Mouse (Mus musculus): ENCODE measurements at regions not wholly inside any gene's neighbourhood (a gene's known extent, or its start where the extent isn't known, plus 50 kb on each side); places are given as distances from the start of the nearest gene placed in this dataset.

DNA sequence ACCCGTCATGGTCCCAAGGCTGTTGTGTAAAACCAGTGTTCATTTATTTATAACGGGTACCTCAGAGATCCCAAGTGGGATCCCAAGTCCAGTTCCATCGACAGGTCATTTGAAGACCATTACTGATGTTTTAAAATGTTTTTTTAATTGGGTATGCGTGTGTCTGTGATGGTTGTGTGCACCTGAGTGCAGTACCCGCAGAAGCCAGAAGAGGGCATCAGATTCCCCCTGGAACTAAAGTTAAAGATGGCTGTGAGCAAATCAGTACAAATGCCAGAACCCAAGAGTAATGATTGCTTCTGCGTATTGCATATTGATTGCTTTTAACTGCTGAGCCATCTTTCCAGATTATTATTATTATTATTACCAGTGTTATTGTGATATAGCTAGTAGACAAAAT lies 169.7 kb upstream of the Srrm4 start:
- DNase-seq: no peak

DNA sequence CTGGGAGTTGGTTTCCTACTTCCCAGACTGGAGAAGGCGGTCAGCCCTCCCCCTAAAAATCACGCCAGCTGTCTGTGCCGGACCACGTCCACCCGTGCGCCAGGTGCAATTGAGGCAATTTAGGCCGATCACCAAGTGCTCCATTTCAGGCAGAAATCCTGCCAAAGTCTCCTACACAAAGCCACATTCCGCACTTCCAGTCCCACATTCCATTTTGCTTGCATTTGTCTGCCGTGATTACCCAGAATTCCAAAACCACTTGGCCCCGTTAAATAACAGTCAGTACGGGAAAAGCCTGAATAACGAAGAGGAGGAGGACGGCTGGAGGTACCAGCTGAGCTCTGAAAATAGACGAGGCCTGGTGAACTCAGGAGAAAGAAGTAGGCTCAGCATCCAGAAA lies 167.1 kb upstream of the Srrm4 start:
- DNase-seq: no peak

DNA sequence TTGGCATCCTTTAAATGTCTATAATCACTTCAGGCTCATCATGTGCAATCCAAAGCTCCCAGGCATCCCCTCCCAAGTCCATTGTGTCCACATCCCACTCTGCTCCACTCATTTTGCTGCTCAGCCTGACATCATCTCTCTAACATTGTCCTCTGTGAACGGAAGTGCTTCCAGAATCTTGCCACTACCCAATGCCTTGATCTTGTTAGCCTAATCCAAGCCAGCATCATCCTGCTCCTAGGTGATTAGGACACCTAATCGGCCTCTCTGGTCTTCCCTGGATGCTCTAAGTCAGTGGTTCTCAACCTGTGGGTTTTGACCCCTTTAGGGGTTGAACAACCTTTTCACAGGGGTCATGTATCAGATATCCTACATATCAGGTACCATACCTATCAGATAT lies 161.3 kb upstream of the Srrm4 start:
- DNase-seq: no peak

DNA sequence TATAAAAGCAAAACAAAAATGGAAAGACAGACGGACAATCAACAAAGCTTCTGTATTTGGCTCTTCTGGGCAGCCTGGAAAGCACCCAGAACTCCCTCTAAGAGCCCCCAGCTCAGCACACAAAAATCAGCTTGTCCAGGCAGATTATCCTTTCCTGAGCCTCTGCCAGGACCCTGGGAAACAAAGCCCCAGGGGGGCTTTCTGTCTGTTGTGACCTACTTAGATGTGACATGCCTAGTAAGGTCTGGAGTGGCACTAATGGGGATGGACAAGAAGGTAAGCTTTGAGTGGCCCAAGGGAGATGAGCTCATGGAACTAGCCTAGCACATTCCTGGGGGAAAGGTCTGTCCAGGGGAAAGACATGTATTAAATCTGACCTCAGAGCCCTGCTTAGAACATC lies 160.5 kb upstream of the Srrm4 start:
- no peak for DNase-seq

DNA sequence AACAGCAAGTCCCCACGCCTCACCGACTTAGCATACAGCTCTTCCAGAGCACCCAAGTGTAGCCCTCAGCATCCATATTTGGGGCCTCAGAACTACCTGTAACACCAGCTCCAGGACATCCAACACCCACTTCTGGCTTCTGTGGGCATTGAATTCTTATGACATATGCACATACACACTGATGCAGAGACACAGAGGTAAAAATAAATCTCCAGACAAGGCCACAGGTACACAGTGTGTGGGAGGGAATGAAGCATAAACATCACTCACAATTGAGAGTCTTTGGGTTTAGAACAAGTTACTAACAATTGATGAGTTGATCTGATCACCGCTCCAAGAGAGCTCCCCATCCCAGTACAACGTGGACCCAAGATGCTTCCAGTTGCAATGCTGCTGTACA lies 154.2 kb upstream of the Srrm4 start:
- DNase-seq: no peak

DNA sequence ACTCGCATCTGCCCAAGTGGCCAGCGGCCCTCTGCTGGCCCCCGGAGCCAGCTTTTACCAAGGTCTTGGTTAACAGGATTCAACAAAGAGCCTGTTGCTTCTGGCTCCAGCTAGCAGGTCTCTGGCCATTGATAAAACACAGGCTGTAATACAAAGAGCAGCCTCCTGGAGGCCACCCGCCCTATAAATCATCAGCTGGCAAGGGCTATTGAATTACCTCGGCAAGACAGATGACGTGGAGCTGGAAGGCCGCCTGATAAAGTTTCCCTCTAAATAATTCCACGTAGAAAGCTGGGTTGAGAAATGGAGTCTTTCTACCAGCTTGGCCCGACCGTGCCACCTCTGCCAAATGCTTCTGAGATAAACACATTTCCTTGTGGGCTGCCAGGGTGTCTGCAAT lies 152.8 kb upstream of the Srrm4 start:
- DNase-seq: no peak

DNA sequence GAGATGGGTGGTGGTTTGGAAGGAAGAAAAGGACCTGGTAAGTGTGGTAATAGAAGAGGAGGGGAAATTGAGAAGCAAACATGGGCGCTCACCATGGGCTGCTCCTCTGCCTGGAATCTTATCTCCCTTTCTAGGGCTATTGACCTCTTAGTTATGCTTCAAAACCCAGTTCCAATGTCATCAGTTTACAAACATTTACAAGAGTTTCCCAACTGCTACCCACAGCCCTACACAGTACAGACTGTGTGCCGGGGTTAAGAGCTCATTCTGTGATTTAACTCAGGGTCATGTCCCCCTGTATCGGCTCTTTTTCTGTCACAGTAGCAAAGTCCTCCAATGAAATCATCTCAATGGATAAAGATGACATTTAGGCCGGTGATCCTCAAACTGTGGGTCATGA lies 144.0 kb upstream of the Srrm4 start:
- no peak for DNase-seq

DNA sequence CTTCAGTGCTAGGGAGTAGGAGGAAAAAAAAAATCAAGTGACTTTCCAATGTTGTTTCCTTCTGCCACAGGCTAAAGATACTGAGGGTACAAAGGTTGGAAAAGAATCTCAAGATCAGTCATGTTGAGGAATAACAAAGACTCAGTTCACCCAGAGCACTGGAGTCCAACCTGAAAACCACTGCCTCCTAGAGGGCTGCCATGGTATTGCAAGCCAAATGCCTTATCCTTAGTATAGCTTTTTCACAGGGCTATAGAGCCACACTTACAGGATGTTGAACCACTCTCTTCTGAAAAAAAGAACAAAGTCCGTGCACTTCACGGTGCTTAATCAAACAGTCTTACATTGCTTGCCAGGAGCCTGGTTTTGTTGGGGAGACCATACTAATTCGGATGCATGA lies 139.9 kb upstream of the Srrm4 start:
- no peak for DNase-seq

DNA sequence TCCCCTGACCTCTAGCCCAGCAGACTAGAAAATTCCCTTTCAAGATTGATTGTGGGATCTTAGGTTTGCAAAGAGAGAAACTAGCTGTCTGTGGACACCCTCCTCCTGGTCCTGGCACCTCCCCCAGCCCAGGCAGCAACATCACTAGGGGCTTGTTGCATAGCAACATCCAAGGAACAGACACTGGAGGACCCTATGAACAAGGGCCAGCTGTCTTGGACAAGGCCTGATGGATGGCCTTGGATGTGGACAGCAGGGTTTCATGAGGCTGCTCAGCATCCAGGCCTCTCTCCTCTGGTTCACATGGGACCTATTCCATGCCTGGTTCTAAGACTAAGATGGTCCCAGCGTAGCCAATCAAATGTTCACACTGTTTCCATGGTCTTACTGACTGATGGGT lies 127.6 kb upstream of the Srrm4 start:
- DNase-seq: no peak

DNA sequence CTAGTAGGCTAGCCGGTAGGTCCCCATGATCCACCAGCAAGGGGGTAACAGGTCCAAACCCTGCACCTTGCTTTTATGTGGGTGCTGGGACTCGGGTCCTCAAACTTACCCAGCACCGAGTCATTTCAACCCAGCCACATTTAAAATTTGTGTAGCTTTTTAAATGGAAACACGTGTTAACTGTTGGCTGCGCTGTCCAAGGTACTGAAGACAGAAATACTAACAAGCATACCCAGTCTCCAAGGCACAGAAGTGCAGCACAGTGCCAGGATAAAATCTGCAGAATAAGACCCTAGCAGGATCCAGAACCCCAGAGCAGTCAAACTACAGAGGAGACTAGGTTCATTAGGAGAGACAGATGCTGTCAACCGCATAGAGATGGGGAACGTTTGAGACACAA lies 122.6 kb upstream of the Srrm4 start:
- no peak for DNase-seq

DNA sequence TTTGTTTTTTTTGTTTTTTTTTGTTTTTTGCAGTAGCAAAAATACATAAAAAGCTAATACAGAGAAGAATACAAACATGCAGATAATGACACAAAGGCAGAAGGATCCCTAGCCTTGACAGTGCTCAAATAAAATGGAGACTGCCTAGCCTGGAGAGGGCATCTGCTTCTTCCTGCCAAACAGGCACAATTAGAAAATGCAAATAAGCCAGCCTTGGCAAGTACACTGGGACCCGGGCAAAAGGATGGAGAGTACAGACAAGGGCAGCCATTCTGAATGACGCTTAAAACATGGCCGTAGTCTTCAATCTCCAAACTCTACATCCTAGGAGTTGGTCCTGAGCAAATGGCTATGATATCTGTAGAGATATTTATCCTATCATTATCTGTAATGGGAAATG lies 120.4 kb upstream of the Srrm4 start:
- DNase-seq: no peak

DNA sequence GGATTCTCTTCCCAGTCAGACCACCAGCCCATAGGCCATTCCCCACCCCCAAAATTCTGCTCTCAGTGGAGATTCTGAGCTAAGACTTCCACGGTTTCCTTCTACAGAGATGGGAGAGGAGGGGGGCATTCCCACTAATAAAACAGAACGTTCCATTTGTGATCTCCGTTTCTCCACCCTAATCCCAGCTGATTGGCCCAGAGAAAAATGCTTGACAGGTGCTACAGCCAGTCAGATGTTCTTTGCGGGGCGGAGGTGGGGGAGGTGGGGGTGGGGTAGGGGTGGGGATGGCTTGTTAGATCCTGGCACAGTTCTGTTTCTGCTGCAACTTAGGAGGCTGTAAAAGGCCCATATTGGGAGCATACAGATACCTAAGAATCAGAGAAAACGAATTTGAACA lies 116.9 kb upstream of the Srrm4 start:
- DNase-seq: no peak

DNA sequence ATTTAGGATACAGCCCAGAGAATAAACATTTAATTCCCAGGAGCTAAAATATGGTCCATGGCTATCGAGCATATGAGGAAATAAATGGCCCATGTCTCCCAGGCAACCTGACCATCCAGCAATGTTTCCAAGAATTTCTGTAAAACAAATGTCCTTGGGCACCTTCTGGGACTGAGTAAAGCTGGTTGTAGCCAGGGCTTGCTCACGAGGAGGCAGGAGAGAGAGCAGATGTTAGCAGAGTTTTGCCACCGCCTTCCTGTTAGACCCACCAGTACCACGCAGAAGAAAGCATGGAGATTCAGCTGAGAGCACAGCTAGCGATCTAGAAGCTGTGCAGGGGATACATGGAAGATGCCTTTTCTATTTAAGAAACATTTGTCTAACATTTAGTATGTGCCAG lies 70.8 kb upstream of the Srrm4 start:
- no peak for DNase-seq

DNA sequence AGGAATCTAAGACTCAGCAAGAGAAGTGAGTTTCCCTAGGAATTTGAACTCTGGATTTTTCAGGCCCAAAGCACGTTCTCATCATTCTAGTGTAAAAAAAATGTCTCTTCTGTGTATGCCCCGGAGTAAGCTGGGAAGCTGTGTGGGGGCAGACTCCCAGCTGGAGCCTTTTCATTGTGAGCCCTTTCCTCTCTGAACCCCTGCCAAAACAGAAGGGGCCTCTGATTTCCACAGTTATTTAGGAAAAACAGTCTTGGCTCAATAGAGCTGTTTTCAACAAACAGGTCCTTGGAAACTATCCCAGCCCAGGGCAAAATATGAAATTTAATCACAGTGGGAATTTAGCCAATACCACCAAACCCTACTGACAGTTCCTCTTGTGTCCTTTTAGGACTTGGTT lies 70.2 kb upstream of the Srrm4 start:
- no peak for DNase-seq

DNA sequence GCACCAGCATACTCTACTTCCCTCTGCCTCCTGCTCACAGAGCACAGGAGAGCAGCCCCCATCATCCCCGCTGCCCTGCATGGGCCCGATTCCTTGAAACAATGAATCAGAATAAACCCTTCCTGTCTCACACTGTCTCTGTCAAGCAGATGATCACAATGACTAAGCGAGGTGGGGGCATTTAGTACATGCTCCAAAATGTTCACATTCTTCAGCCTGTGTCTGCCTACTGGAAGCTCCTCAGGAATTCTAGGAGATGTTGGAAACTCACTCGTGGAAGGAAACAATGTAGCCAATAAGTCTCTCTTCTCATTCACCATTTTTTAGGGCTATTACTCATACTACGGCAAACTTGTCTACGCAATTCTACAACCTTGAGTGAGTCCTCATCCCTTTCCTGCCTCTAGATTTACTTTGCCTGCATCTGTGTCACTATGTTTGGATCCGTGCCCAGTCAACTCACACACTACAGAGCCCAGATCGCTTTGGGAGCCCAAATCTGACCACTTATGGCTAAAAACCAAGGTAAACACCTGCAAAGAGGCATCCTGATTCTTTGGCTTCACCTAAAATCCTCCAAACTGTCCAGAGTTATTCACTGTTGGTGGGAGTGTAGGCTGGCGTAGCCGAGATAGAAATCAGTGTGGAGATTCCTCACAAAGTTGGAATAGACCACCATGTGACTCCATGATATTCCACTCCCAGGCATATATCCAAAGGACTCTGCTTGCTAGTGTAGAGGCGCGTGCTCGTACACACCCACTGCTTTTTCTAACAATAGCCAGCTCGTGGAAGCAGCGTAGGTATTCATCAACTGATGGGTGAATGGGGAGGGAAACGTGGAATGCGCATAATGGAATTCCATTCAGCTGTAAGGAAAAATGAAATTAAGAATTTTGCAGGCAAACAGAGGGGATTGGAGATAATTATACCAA lies 63.1 kb upstream of the Srrm4 start:
- no peak for DNase-seq
